Mouse (Mus musculus) CH12.LX (cell line): ENCODE data around the gene Ptpn23. TPM values are rescaled to one million over a fixed set of nuclear protein-coding genes. Genes with fewer than 3 reads are reported as not detected.

Experiments used
- DNase-seq: peaks from one replicate; pipeline ENCODE4 v3.0.0-alpha.2; 2013; ENCODE audit errors: extremely low read depth
- H3K27ac ChIP-seq: 2 replicates; pipeline ENCODE4 v1.5.1; 2012; ENCODE audit warnings: low read depth, mild to moderate bottlenecking, control low read depth, moderate library complexity; ENCODE audit not compliant: insufficient read depth
- H3K27me3 ChIP-seq: replicated peaks from 2 replicates; pipeline ENCODE3; 2012; ENCODE audit warnings: inconsistent platforms
- H3K36me3 ChIP-seq, 2 experiments: replicated peaks in 1 of 2; 2 replicates each; pipeline versions ENCODE3 to v1.6.1; 2012; ENCODE audit warnings: inconsistent platforms in 1 of 2, low read length in 1 of 2, mild to moderate bottlenecking in 1 of 2, mixed read lengths in 1 of 2, moderate library complexity in 1 of 2; ENCODE audit not compliant: control insufficient read depth in 1 of 2, insufficient read depth in 1 of 2
- H3K4me1 ChIP-seq, 2 experiments: 2 replicates each; pipeline ENCODE4 v1.6.1; 2012; ENCODE audit warnings: inconsistent platforms in 1 of 2, moderate library complexity in 1 of 2; ENCODE audit not compliant: insufficient read depth in 2 of 2, control insufficient read depth in 1 of 2
- H3K4me2 ChIP-seq: 2 replicates; pipeline ENCODE4 v1.6.1; 2012; ENCODE audit warnings: low read depth, mild to moderate bottlenecking, control low read depth; ENCODE audit not compliant: poor library complexity, insufficient read depth, severe bottlenecking
- H3K4me3 ChIP-seq, 3 experiments: fragments of 150-350 bp in 1 of 3; sonication (generic) in 1 of 3; replicated peaks in 1 of 3; 2 replicates each; pipeline versions ENCODE3 to v1.5.1; 2011 to 2012; ENCODE audit warnings: low read depth in 2 of 3, low read length in 2 of 3, mild to moderate bottlenecking in 2 of 3, moderate library complexity in 2 of 3, control low read depth in 1 of 3, improper control_type of control experiment in 1 of 3, inconsistent platforms in 1 of 3, mixed read lengths in 1 of 3; ENCODE audit not compliant: poor library complexity in 1 of 3
- H3K79me2 ChIP-seq: replicated peaks from 2 replicates; pipeline ENCODE4 v1.6.1; 2012; ENCODE audit warnings: mild to moderate bottlenecking, moderate library complexity; ENCODE audit not compliant: control insufficient read depth, poor library complexity, insufficient read depth, severe bottlenecking; ENCODE audit errors: extremely low read depth
- H3K9ac ChIP-seq: 2 replicates; pipeline ENCODE4 v1.6.1; 2012; ENCODE audit warnings: low read depth, mild to moderate bottlenecking, control low read depth, moderate library complexity; ENCODE audit not compliant: insufficient read depth
- H3K9me3 ChIP-seq: replicated peaks from 2 replicates; pipeline ENCODE3; 2012; ENCODE audit warnings: low read length, inconsistent platforms, mixed read lengths
- CHD2 ChIP-seq: IDR thresholded peaks from 2 replicates; pipeline ENCODE4 v1.6.1; 2011; ENCODE audit warnings: low read length, improper control_type of control experiment
- E2F4 ChIP-seq: IDR thresholded peaks from 2 replicates; pipeline ENCODE4 v1.6.1; 2011; ENCODE audit warnings: low read depth, low read length, improper control_type of control experiment; ENCODE audit not compliant: insufficient replicate concordance
- ETS1 ChIP-seq: conservative IDR thresholded peaks from 2 replicates; pipeline ENCODE4 v1.6.1; 2012; ENCODE audit warnings: low read depth, mild to moderate bottlenecking, inconsistent platforms, low read length, improper control_type of control experiment, moderate library complexity
- GABPA ChIP-seq: IDR thresholded peaks from 2 replicates; pipeline ENCODE4 v1.6.1; 2012; ENCODE audit warnings: low read depth, low read length, improper control_type of control experiment, inconsistent platforms; ENCODE audit not compliant: insufficient replicate concordance
- IRF4 ChIP-seq: IDR thresholded peaks from 2 replicates; pipeline ENCODE4 v1.6.1; 2014; ENCODE audit warnings: low read depth, mild to moderate bottlenecking, inconsistent platforms, low read length, improper control_type of control experiment
- KAT2A ChIP-seq: IDR thresholded peaks from 2 replicates; pipeline ENCODE4 v1.6.1; 2012; ENCODE audit warnings: low read length, improper control_type of control experiment, inconsistent platforms; ENCODE audit not compliant: insufficient replicate concordance
- MAFK ChIP-seq: IDR thresholded peaks from 2 replicates; pipeline ENCODE4 v1.6.1; 2011; ENCODE audit warnings: low read length, improper control_type of control experiment; ENCODE audit not compliant: insufficient replicate concordance
- MAX ChIP-seq: IDR thresholded peaks from 2 replicates; pipeline ENCODE4 v1.6.1; 2011; ENCODE audit warnings: low read length, improper control_type of control experiment
- MAZ ChIP-seq: IDR thresholded peaks from 2 replicates; pipeline ENCODE4 v1.6.1; 2012; ENCODE audit warnings: low read depth, mild to moderate bottlenecking, inconsistent platforms, low read length, improper control_type of control experiment, moderate library complexity
- MYC ChIP-seq: IDR thresholded peaks from 2 replicates; pipeline ENCODE4 v1.6.1; 2011; ENCODE audit warnings: low read depth, mild to moderate bottlenecking, improper control_type of control experiment, low read length
- NELFE ChIP-seq: IDR thresholded peaks from 2 replicates; pipeline ENCODE4 v1.6.1; 2011; ENCODE audit warnings: low read depth, low read length, improper control_type of control experiment
- NRF1 ChIP-seq: IDR thresholded peaks from 2 replicates; pipeline ENCODE4 v1.6.1; 2014; ENCODE audit warnings: low read depth, mild to moderate bottlenecking, inconsistent platforms, low read length, improper control_type of control experiment, moderate library complexity
- POLR2A ChIP-seq: IDR thresholded peaks from 2 replicates; pipeline ENCODE4 v1.6.1; 2011; ENCODE audit warnings: low read depth, mild to moderate bottlenecking, improper control_type of control experiment, low read length
- RCOR1 ChIP-seq: conservative IDR thresholded peaks from 2 replicates; pipeline ENCODE4 v1.6.1; 2012; ENCODE audit warnings: low read depth, mild to moderate bottlenecking, inconsistent platforms, low read length, improper control_type of control experiment
- TBP ChIP-seq: conservative IDR thresholded peaks from 2 replicates; pipeline ENCODE4 v1.6.1; 2011; ENCODE audit warnings: low read depth, low read length, improper control_type of control experiment
- UBTF ChIP-seq: IDR thresholded peaks from 2 replicates; pipeline ENCODE4 v1.6.1; 2012; ENCODE audit warnings: low read depth, mild to moderate bottlenecking, inconsistent platforms, low read length, improper control_type of control experiment, moderate library complexity
- USF1 ChIP-seq: IDR thresholded peaks from 2 replicates; pipeline ENCODE4 v1.6.1; 2014; ENCODE audit warnings: low read depth, mild to moderate bottlenecking, inconsistent platforms, low read length, improper control_type of control experiment
- USF2 ChIP-seq: conservative IDR thresholded peaks from 2 replicates; pipeline ENCODE4 v1.6.1; 2011; ENCODE audit warnings: low read depth, low read length, improper control_type of control experiment
- ZKSCAN1 ChIP-seq: IDR thresholded peaks from 2 replicates; pipeline ENCODE4 v1.6.1; 2012; ENCODE audit warnings: low read depth, inconsistent platforms, low read length, improper control_type of control experiment, borderline replicate concordance
- ZNF384 ChIP-seq: IDR thresholded peaks from 2 replicates; pipeline ENCODE4 v1.6.1; 2012; ENCODE audit warnings: low read depth, low read length, improper control_type of control experiment, inconsistent platforms
- dilution Hi-C: fragments of 300-500 bp; cut with MboI; formaldehyde crosslinking; loops from 2 replicates; pipeline ENCODE4 v1.14.3; 2020; ENCODE audit warnings: low sequenced_read_pairs; ENCODE audit not compliant: extremely low pct_unique_long_range_greater_than_20kb, extremely low pct_ligation_motif_present
- in situ Hi-C: fragments of 300-500 bp; cut with MboI; formaldehyde crosslinking; loops from 3 replicates; pipeline ENCODE4 v1.14.3; 2019; ENCODE audit warnings: low sequenced_read_pairs, low pct_ligation_motif_present, low pct_unique_long_range_greater_than_20kb, mixed read lengths
- polyA plus RNA-seq: library from polyadenylated mRNA; unstranded; fragments of >175 nt; gene quantifications from 2 replicates; pipeline ENCODE4 v1.2.1, GENCODE M21; 2012; ENCODE audit warnings: low read depth; ENCODE audit not compliant: insufficient read length
- total RNA-seq, 2 experiments: library from RNA; depleted of rRNA; stranded (reverse); fragments of 300-350 nt in 1 of 2; fragments of >200 nt in 1 of 2; gene quantifications; 2 replicates each; pipeline ENCODE4 v1.2.3; 2012 to 2014

Ptpn23 gene
- total and polyA plus RNA-seq, 3 experiments, result 3.4 to 41.7 (median 12.7) TPM

- no peak overlapping the region for H3K4me3 ChIP-seq
- peaks cover 15 to 83% of the 10 kb centered on the region in 2 experiments for H3K36me3 ChIP-seq
- H3K27me3 ChIP-seq, result no peaks in the 10 kb centered on the region
- H3K79me2 ChIP-seq, result peaks cover 16% of the 10 kb centered on the region
- peaks cover 0 to 44% of the 10 kb centered on the region in 2 experiments; a peak in 2 of 4 replicates for H3K4me1 ChIP-seq
- H3K9ac ChIP-seq, result no peak overlapping the region
- dilution Hi-C loops (no loop called here), in situ Hi-C loops (no loop called here)
- H3K9me3 ChIP-seq, result no peaks in the 10 kb centered on the region
- TF ChIP-seq ZKSCAN1, result no peak
- TF ChIP-seq NRF1, result no peak
- TF ChIP-seq MAZ, result no peak
- TF ChIP-seq ETS1, result no peak
- no peak for TF ChIP-seq NELFE
- TF ChIP-seq KAT2A, result no peak
- no peak for TF ChIP-seq POLR2A
- no peak for TF ChIP-seq GABPA
- H3K27ac ChIP-seq, result no peak overlapping the region
- no peak for DNase-seq
- H3K4me2 ChIP-seq, result no peak overlapping the region
Observed at GRCm38 (mm10) chr9:110400650-110401049, 7.4 kb downstream of the Ptpn23 start.

GRCm38 (mm10) chr9:110393295-110393694 lies 14.7 kb downstream of the Ptpn23 start:
- dilution Hi-C loops, result no loop called here
- H3K27ac ChIP-seq, result no peak overlapping the region
- peaks cover 0 to 11% of the 10 kb centered on the region in 2 experiments; a peak in 2 of 4 replicates for H3K4me1 ChIP-seq
- no peak overlapping the region for H3K4me3 ChIP-seq
- no peaks in the 10 kb centered on the region for H3K79me2 ChIP-seq
- DNase-seq, result no peak
- no peak overlapping the region for H3K9ac ChIP-seq
- peaks cover 75 to 96% of the 10 kb centered on the region in 2 experiments for H3K36me3 ChIP-seq
- no peaks in the 10 kb centered on the region for H3K27me3 ChIP-seq
- TF ChIP-seq TBP (no peak), CHD2 (no peak), ZNF384 (no peak), UBTF (no peak), MAFK (no peak), IRF4 (no peak), USF1 (no peak)
- H3K9me3 ChIP-seq, result no peaks in the 10 kb centered on the region
- in situ Hi-C loops, result no loop called here
- no peak overlapping the region for H3K4me2 ChIP-seq

GRCm38 (mm10) chr9:110390843-110391242 lies 17.2 kb downstream of the Ptpn23 start:
- no peaks in the 10 kb centered on the region for H3K79me2 ChIP-seq
- H3K27me3 ChIP-seq, result no peaks in the 10 kb centered on the region
- dilution Hi-C loops, result no loop called here
- H3K36me3 ChIP-seq, result peaks cover 88 to 98% of the 10 kb centered on the region in 2 experiments
- H3K4me3 ChIP-seq, result no peak overlapping the region
- TF ChIP-seq RCOR1, result no peak
- TF ChIP-seq USF1, result no peak
- TF ChIP-seq E2F4, result no peak
- no peak for TF ChIP-seq USF2
- TF ChIP-seq MAX, result no peak
- no peak for TF ChIP-seq MYC
- TF ChIP-seq POLR2A, result no peak
- TF ChIP-seq TBP, result no peak
- DNase-seq, result no peak
- H3K9ac ChIP-seq, result no peak overlapping the region
- H3K9me3 ChIP-seq, result no peaks in the 10 kb centered on the region
- H3K27ac ChIP-seq, result no peak overlapping the region
- no peaks in the 10 kb centered on the region for H3K4me1 ChIP-seq
- no peak overlapping the region for H3K4me2 ChIP-seq
- in situ Hi-C loops, result no loop called here
